Mouse (Mus musculus) thymus, adult 2 months (tissue): ENCODE data around the gene Rbfox3. TPM values are rescaled to one million over a fixed set of nuclear protein-coding genes. Genes with fewer than 3 reads are reported as not detected.
A peak's percentile ranks its signal among the peaks of the same experiment; 100 is the strongest.

Experiments used
- DNase-seq: peaks from one replicate; pipeline ENCODE4 v3.0.0; 2021
- H3K27ac ChIP-seq: fragments of 200-500 bp; 2 replicates; pipeline ENCODE4 v1.5.1; 2012; ENCODE audit warnings: low read length, control low read depth; ENCODE audit not compliant: control insufficient read depth, insufficient read depth
- H3K27me3 ChIP-seq: fragments of 200-500 bp; 2 replicates; pipeline ENCODE4 v1.6.1; 2012; ENCODE audit warnings: mild to moderate bottlenecking, low read length, moderate library complexity, mixed read lengths; ENCODE audit not compliant: control insufficient read depth, insufficient read depth
- H3K36me3 ChIP-seq: fragments of 200-500 bp; 2 replicates; pipeline ENCODE4 v1.6.1; 2012; ENCODE audit warnings: mild to moderate bottlenecking, low read length, moderate library complexity; ENCODE audit not compliant: control insufficient read depth, insufficient read depth
- H3K4me1 ChIP-seq: fragments of 200-500 bp; replicated peaks from 2 replicates; pipeline ENCODE4 v1.6.1; 2012; ENCODE audit warnings: low read length; ENCODE audit not compliant: control insufficient read depth, insufficient read depth
- H3K4me3 ChIP-seq: fragments of 200-500 bp; 2 replicates; pipeline ENCODE4 v1.5.1; 2012; ENCODE audit warnings: mild to moderate bottlenecking, low read length, control low read depth, moderate library complexity; ENCODE audit not compliant: control insufficient read depth, insufficient read depth
- CTCF ChIP-seq: fragments of 200-500 bp; IDR thresholded peaks from 2 replicates; pipeline ENCODE4 v1.5.1; 2012; ENCODE audit warnings: mild to moderate bottlenecking, control low read depth, low read length, moderate library complexity, borderline replicate concordance; ENCODE audit not compliant: control insufficient read depth, poor library complexity, insufficient read depth; ENCODE audit errors: extremely low read depth
- POLR2A ChIP-seq: fragments of 200-500 bp; IDR thresholded peaks from 2 replicates; pipeline ENCODE4 v1.6.1; 2012; ENCODE audit warnings: mild to moderate bottlenecking, low read length, control low read depth, moderate library complexity; ENCODE audit not compliant: control insufficient read depth, poor library complexity, insufficient read depth; ENCODE audit errors: extremely low read depth
- WGBS: fragments of 180-500 bp; shearing (Covaris S2); methylation state at CpG from one replicate; pipeline ENCODE4 v1.1.7; 2018; 5-methylcytosine and 5-hydroxymethylcytosine counted together
- polyA plus RNA-seq: library from polyadenylated mRNA; depleted of rRNA; stranded (reverse); fragments of >200 nt; gene quantifications from 2 replicates; pipeline ENCODE4 v1.2.3, GENCODE M21; 2012

Rbfox3 gene
- polyA plus RNA-seq, 1 experiment: 0.50 TPM

- Histone ChIP-seq H3K27me3 (no peaks in the 10 kb centered on the region), H3K36me3 (no peaks in the 10 kb centered on the region), H3K27ac (no peak overlapping the region), H3K4me1 (no peaks in the 10 kb centered on the region), H3K4me3 (no peak overlapping the region)
- 50% methylated on average over 18 of the region's 18 CpGs for WGBS
- DNase-seq: peak; percentile 36
- TF ChIP-seq POLR2A: no peak
- no peak for TF ChIP-seq CTCF
These were observed 376.9 kb downstream of the Rbfox3 start for GRCm38 (mm10) chr11:118534382-118535092.

- no peak for TF ChIP-seq POLR2A
- no peak for TF ChIP-seq CTCF
- no peak overlapping the region for H3K27ac ChIP-seq
- H3K36me3 ChIP-seq: no peaks in the 10 kb centered on the region
- H3K4me3 ChIP-seq: no peak overlapping the region
- H3K4me1 ChIP-seq: peaks cover 21% of the 10 kb centered on the region
- no peaks in the 10 kb centered on the region for H3K27me3 ChIP-seq
- 96% methylated on average over 8 of the region's 8 CpGs for WGBS
- DNase-seq: no peak
These were observed 381.1 kb downstream of the Rbfox3 start for GRCm38 (mm10) chr11:118530313-118530712.

- no peaks in the 10 kb centered on the region for H3K27me3 ChIP-seq
- H3K27ac ChIP-seq: no peak overlapping the region
- no peaks in the 10 kb centered on the region for H3K36me3 ChIP-seq
- 91% methylated on average over 9 of the region's 9 CpGs for WGBS
- peaks cover 21% of the 10 kb centered on the region for H3K4me1 ChIP-seq
- DNase-seq: no peak
- no peak overlapping the region for H3K4me3 ChIP-seq
- TF ChIP-seq CTCF (no peak), POLR2A (no peak)
These were observed 382.6 kb downstream of the Rbfox3 start for GRCm38 (mm10) chr11:118528761-118529160.

DNA sequence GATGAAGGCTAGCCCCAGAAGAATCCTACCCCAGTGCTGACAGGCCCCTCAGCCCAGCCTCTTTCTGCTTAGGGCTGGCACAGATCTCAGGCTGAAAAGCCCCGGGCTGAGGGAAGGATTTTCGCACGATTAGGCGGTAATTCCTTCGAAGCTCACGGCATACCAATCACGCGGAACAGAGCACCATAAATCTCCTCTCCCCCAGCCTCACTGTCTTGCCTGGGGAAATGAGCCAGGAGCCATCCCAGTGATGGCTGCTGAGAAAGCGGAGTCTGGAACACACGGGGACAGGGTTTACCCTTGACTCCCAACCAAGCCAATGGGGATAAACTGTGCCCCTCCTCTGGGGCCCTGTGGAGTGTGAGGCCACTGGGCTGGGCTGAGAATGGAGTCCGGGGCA is 386.3 kb downstream of the Rbfox3 start:
- Histone ChIP-seq H3K27ac (no peak overlapping the region), H3K27me3 (no peaks in the 10 kb centered on the region), H3K36me3 (no peaks in the 10 kb centered on the region), H3K4me1 (peaks cover 21% of the 10 kb centered on the region), H3K4me3 (no peak overlapping the region)
- no peak for TF ChIP-seq CTCF
- TF ChIP-seq POLR2A: no peak
- no peak for DNase-seq
- WGBS: 86% methylated on average over 11 of the region's 11 CpGs

GRCm38 (mm10) chr11:118523496-118524145 is 387.8 kb downstream of the Rbfox3 start:
- no peaks in the 10 kb centered on the region for H3K27me3 ChIP-seq
- H3K27ac ChIP-seq: no peak overlapping the region
- H3K4me3 ChIP-seq: no peak overlapping the region
- TF ChIP-seq CTCF: no peak
- TF ChIP-seq POLR2A: no peak
- H3K4me1 ChIP-seq: peaks cover 15% of the 10 kb centered on the region
- H3K36me3 ChIP-seq: no peaks in the 10 kb centered on the region
- no peak for DNase-seq
- 85% methylated on average over 4 of the region's 4 CpGs for WGBS

DNA sequence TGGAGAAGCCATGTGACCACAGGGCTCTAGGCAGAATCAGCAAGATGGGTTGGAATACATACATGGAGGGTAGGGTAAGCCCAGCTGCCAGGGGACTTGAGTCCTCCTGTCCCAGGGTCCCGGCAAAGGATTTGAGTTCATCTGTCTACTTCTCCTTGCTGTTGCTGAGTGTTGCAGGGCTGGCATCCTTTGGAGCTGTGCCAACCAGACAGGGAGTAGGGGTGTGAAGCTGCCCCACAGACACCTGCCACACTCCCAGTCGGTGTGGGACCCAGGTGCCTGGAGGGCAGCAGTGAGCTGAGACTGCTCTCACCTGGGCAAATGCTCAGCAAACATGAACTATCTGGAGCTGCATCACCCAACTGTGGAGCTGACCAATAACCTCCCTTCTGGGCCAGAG is 390.5 kb downstream of the Rbfox3 start:
- TF ChIP-seq CTCF (no peak), POLR2A (no peak)
- no peak for DNase-seq
- 0 out of 2 replicates have a peak, but pooled peaks cover 4% of the 10 kb centered on the region for H3K4me1 ChIP-seq
- no peak overlapping the region for H3K4me3 ChIP-seq
- H3K27ac ChIP-seq: no peak overlapping the region
- WGBS: 77% methylated on average over 2 of the region's 2 CpGs
- no peaks in the 10 kb centered on the region for H3K36me3 ChIP-seq
- no peaks in the 10 kb centered on the region for H3K27me3 ChIP-seq

GRCm38 (mm10) chr11:118520251-118520650 is 391.1 kb downstream of the Rbfox3 start:
- Histone ChIP-seq H3K36me3 (no peaks in the 10 kb centered on the region), H3K27me3 (no peaks in the 10 kb centered on the region), H3K4me3 (no peak overlapping the region), H3K4me1 (0 out of 2 replicates have a peak, but pooled peaks cover 4% of the 10 kb centered on the region), H3K27ac (no peak overlapping the region)
- WGBS: 52% methylated on average over 5 of the region's 5 CpGs
- no peak for DNase-seq
- TF ChIP-seq POLR2A: no peak
- TF ChIP-seq CTCF: no peak
